Mouse (Mus musculus) mesoderm, embryonic 11.5 days (tissue): Measurements from ENCODE around the gene Ccl2.

Experiments used
- DNase-seq: peaks from one replicate; pipeline ENCODE4 v3.0.0-alpha.2; 2012; ENCODE audit warnings: low read depth, low spot score

Gene Ccl2

GRCm38 (mm10) chr11:82035356-82035755 is at the start of gene Ccl2:
Ccl2 (plus strand) TSS chr11:82035571.
- no peak for DNase-seq

- DNase-seq = peak; percentile 80
Observed at GRCm38 (mm10) chr11:81996172-81996841, 39.1 kb upstream of the Ccl2 start.

DNA sequence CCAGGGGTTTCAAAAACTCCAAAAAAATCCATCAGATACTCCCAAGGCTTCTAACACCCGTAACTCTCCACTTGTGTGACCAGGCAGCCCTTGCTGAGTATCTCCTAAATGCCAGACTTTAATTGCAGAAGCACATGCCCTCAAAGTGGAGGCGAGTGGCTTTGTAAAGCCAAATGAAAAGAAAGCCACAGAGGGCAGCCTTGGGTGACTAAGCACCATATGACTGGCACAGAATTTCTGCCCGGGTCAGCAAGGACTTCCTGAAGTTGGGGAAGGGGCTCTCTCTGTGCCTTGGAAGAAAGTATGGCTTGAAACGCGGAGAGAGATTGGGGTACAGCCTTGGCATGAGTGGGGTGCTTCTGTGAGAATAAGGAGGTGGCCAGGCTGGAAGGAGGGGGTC is 38.3 kb upstream of the Ccl2 start:
- no peak for DNase-seq

GRCm38 (mm10) chr11:81998646-81999045 is 36.7 kb upstream of the Ccl2 start:
- no peak for DNase-seq

- DNase-seq = no peak
Observed at GRCm38 (mm10) chr11:81999469-81999868, 35.9 kb upstream of the Ccl2 start.

- DNase-seq = no peak
Observed at GRCm38 (mm10) chr11:82000581-82000980, 34.8 kb upstream of the Ccl2 start.

DNA sequence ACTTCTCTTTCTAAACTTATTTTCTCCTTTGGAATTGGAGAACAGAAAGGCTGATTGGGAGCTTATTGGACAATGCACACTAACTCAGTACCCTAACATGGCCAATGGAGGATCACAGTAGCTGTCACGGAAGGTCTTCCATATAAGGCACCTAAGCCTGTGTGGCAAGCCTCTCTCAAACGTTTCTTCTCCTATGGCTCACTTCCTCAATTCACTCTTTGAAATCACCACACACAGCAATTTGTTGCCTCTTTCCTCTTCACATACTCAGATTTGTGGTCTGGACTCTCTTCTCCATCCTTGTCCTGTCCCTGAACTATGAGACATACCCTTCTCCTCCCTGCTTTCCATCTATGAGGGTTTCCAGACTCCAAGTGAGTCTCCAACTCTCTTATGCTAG is 30.6 kb upstream of the Ccl2 start:
- no peak for DNase-seq

DNA sequence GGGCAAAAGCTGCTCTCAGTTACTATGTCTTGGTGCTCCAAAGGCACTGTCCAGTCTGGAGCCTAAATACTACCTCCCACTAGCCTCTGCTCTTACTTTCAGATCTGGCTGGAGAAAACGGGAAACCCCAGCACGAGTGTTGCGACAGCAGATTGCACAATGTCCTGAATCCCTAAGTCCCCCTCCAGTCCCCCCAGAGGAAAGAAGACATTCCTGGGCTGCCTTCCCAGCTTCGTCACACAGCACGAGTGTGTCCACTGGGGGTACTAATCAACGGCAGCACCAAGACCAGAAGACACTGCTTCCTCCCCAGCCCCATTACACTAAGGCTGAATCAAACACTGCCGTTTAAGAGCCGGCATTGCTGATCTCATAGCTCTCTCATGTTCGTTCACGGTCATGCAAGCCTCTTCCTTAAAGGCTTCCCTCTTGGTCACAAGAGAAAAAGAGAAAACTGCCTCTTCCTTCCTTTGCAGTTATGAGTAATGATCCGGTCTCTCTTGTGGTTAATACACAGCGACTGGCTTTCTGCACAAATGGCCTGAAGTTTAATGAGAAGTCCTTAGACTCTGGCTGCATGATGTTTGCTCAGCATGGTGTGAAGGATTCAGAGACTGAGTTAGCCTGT is 28.5 kb upstream of the Ccl2 start:
- DNase-seq = no peak

GRCm38 (mm10) chr11:82010115-82010514 is 25.3 kb upstream of the Ccl2 start:
- no peak for DNase-seq

- DNase-seq = no peak
Observed at GRCm38 (mm10) chr11:82011411-82012193, 23.8 kb upstream of the Ccl2 start.

GRCm38 (mm10) chr11:82013756-82014155 is 21.6 kb upstream of the Ccl2 start:
- DNase-seq = no peak

DNA sequence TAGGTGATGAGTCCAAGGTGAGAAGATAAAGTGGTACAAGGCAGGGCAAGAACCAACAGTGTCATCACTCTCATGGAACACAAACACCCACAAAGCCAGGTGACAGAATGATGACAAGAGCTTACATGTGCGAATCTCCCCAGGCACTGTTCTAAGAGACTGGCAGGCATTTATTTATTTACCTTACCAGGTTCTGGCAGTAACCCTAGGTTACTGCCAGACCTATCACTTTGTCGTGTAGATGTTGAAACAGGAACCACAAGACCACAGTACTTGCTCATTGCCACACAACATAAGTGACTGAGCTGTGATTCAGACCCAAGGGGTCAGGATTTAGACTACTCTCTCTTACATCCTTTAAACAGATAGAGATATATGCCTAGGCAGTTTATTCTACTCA is 20.3 kb upstream of the Ccl2 start:
- DNase-seq = no peak

DNA sequence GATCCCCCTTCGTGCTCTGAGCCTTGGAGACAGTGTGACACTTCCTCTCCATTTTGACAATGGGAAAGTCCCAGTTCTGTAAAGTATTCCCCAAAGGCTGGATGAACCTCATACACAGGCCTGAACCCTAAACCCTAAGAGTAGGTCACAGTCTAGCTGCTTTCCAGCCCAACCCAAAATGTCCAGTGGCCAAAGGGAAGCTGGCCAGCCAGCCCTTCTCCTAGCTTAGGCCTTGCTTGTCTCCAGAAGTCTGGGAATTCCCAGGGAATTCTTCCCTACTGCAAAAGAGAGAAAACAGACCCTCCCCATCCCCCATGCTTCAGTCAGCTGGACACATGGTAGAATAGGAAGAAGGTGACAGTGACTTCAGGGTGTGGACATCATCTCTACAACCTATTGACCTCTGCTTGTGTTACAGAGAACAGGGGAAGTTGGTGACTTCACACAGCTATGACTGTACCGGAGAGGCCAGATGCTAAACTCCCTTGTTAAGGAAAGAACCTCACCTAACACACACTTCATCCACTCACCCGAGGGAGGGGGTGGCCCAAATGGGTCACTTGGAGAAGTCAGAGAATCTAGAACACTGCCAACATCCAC is 19.1 kb upstream of the Ccl2 start:
- no peak for DNase-seq

GRCm38 (mm10) chr11:82019389-82019788 is 16.0 kb upstream of the Ccl2 start:
- DNase-seq = no peak

GRCm38 (mm10) chr11:82019793-82020192 is 15.6 kb upstream of the Ccl2 start:
- no peak for DNase-seq

DNA sequence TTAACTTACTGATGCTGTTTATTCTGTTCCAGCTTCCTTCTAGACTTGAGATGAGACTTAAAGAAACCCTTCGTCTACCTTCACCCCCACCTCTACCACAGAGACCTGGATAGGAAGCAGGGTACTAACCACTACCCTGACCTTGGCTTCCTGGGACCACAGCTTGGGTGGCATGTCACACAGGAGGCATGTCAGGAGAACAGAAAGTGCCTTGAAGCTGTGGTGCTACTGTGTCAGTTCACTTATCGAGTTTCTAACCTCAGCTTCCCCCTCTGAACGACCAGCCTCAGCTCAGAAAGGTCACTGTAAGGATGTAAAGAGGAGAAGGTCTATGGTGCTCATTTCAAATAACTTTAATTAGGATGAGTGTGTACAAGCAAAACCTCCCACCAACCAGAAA is 14.0 kb upstream of the Ccl2 start:
- DNase-seq = no peak

DNA sequence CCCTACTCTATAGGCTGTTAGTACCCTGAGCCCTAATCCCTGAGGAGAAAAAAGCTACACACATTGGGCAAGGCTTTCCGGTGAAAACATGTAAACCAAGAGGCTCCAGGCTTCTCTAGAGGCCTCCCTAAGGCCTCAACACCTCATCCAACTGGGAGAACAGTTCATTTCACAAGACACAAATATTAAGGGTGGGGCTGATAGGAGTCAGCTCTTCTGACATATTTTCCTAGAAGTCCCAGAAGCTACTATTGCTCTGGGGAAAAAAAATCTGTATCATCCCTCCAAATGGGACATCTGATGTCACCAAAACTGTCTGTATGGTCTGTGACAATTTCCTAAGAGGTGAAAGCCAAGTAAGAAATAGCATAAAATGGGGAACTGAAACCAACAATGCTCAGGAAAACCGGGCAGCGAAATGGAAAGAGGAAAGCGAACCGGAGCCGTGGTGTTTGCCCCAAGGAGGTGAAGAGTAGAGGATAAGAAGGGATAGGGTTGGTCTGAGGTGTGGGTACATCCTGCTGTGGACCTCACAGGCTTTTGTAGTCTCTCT is 12.8 kb upstream of the Ccl2 start:
- no peak for DNase-seq

DNA sequence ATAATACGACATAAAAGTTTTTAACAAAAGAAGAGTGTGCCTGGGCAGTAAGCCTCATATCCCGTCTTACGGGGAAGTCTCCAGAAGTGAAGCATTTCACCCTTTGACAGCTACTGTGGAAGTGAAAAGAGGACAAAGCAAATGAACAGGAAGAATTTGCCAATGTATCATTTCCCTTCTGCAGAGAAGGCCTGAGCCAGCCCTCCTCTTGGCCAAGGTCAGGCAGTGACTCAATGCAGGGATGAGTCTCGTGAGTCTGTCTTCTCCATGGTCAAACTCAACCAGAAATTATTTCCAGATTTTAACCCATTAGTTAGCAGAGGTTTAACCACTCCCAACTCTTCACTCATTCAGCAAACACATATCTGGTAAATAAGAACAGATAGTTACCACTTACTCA is 11.6 kb upstream of the Ccl2 start:
- DNase-seq = no peak

DNA sequence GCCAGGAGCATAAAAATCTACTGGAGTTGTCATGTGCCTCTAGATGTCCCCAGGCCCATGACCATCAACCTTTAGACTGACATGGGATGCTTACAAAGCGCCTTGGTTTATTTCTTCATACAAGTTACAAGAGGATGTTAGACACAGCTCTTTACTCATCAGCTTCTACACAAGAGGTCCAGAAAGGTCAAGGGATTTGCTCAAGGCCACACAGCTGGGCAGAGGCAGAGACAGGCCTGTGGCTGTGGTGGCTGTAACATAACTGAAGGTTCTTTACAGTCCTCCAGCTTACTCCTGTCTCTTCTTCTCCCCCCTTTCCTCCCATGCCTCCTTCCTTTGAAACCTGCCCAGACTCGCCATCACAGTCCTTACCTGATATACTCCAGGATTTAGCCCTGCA is 5.2 kb upstream of the Ccl2 start:
- no peak for DNase-seq

- DNase-seq = no peak
Observed at GRCm38 (mm10) chr11:82032136-82032535, 3.2 kb upstream of the Ccl2 start.

DNA sequence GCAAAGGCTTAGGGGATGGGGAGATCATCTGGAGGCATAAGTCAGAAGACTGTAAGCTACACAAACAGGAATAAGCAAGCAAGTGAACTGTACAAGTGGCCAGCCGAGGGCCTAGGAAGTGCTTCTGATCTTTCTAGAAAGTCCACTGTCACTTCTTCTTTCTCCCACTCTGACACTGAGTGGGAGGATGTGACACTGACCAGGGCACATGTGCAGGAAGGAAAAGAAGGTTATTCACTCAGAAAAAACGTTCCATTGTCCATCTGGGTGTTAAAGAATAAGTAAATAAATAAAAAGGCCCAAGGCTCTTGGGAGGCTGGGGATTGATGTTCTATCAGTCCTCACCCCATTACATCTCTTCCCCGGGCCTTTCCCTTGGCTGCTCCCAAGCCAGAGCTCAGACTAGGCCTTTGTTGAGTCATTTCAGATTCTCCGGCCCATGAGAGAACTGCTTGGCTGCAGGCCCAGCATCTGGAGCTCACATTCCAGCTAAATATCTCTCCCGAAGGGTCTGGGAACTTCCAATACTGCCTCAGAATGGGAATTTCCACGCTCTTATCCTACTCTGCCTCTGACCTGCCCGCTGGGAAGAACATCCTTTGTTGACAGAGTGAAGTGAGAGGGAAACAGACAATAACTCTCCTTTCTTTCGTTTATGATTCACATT is 2.6 kb upstream of the Ccl2 start:
- DNase-seq = peak; percentile 36

DNA sequence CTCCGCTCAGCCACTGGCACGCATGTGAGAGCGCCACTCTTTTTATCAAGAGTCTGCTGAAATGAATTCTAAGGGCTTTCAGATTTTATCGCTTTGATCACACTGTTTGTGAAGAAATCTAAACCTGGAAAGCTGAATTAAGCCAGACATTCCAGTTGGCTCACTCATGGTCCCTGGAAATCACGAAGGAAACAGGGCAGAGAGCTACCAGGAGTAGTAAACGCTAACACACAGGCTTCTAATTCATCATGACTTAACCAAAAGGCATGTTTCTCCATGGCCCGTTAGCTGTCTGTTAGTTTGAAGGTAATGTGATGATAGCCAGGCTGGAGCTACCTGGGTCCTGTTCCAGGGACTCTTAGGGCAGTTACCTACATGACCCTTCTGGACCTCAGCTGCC is 925 bp upstream of the Ccl2 start:
- no peak for DNase-seq
